Mouse (Mus musculus) mammary gland, adult 2 months (tissue): ENCODE results near the gene Spns1. TPM values are rescaled to one million over a fixed set of nuclear protein-coding genes. Genes with fewer than 3 reads are reported as not detected.

Experiments
- polyA plus RNA-seq: library from polyadenylated mRNA; depleted of rRNA; stranded (reverse); fragments of >200 nt; gene quantifications from 2 replicates; pipeline ENCODE4 v1.2.3, GENCODE M21; 2012; ENCODE audit warnings: low replicate concordance; rRNA removed

Spns1 gene
- 135 and 254 TPM in 2 replicates for polyA plus RNA-seq

DNA sequence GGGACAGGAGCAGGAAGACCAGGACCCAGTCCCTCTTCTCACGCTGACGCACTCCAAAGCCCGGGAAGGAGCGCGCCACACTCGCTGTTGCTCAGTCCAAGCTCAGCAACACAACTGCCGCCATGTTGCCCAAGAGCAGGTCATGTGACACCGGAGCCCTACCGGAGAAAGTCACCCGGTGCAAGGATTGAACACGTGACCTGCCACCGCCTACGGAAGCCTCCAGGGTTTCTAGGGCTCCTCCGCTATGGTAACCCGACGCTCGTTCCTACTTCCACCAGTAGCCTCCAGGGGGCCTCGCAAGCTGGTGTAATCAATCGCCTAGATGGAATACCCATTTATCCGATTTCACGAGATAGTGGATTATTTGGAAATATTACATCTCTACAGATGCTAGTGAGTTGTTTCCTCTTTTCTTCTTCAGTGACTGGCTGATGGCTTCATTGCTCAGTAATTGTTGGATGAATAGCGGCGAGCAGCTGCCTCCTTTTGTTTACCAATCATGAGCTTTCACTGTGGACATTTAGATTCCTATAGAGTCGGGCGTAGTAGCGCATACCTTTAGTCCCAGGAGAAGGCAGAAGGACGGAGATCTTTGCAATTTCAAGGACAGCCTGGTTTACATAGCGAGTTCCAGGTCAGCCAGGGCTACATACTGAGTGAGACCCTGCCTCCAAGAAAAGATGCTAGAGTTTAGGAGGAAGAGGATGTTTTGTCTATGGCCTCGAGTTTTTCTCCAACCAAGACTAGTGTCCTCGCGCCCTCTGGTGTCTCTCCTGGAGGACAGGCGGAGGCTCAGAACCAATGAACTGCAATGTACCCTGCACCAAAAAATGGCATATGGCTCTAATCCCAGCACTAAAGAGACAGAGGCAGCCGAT lies at the start of gene Spns1:
Spns1 (minus strand) TSS at position 173 of the 881 bp plus-strand sequence.

DNA sequence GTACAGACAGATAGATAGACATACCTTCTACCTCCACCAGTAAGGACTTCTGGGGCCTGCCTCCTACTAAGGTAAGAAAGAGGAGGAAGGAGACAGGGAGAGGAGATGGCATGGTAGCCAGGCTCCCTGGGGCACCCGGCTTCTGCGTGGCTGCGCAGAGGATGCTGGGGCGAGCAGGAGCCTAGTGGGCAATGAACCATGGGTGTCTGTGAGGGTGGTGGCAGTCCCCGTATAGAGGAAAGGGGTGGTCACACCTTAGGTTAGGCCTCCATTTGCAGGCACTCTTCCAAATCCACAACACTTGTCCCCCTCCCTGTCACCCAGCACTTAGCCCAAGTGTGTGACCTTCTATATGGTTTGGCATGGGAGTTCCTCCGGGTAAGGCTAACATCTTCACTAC lies 37.5 kb upstream of the Spns1 start, which contains the start of gene Cd19:
Cd19 (minus strand) TSS at position 165 of the 400 bp plus-strand sequence.

DNA sequence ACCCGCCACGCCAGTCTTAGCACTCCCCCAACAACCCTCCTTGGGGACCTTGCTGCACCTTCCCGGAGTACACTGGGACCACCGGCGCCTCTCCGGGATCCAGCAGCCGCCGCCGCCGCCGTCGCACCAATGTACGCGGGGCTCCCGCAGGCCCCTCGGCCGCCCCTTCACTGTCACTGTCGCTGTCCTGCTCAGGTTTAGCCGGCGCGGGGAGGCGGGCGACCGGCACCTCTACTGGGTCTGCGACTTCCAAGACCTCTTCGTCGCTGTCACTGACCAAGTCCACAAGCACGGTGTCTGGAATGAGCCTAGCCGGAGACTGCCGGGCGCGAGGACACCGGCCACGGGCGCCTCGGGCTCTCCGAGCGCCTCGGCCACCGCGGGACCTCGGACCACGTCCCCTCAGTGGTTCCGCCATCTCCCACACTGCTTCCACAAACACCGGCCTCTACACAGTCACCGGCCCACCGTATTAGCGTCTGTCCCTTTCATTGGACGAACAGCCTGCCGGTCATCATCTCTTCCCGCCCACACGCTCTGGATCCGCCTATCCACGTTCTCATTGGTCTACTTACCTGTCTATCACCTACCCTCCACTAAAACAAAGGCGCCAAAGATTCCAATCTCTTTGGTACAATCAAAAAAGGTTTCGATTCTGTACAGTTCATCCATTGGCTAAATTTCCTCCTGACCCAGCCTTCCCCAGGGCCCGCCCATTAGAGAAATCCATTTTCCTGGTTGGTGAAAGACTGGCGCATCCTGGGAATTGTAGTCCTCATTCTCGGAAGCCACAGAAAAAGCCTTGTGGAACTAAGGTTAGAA lies 19.3 kb upstream of the Spns1 start, which contains the start of gene Nfatc2ip:
Nfatc2ip (minus strand) TSS at position 440 of the 822 bp plus-strand sequence.

DNA sequence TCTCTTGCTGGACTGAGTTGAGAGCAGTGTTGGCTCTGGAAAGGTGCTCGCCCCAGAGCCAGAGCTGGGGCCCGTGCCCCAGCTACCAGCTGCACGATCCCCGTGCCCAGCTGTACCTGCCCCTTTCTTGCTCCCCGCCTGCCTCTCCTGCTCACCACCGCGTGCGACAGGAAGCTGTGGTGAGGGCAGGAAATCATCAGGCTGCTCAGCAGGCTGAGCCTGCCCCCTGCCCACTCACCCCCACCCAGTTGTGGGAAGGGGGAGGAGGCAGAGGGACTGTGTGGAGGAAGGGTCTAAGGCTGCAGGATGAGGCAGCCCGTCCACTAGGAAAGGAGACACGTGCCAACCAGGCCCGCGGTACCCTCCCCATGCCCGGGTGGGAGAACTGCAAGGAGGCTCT lies 7.9 kb downstream of the Spns1 start, which contains the start of gene Lat:
Lat (minus strand) TSS at position 178 of the 400 bp plus-strand sequence.

Other genes starting within 250 kb of the Spns1 start
- gene Xpo6, start 176.9 kb downstream of the Spns1 start, polyA plus RNA-seq: 187 and 195 TPM in 2 replicates
- 42.8 and 92.9 TPM in 2 replicates for gene Sbk1, start 104.8 kb downstream of the Spns1 start, polyA plus RNA-seq
- 93.8 and 276 TPM in 2 replicates for gene Lat, start 7.9 kb downstream of the Spns1 start, polyA plus RNA-seq
- 7.1 and 7.5 TPM in 2 replicates for gene Nfatc2ip, start 19.3 kb upstream of the Spns1 start, polyA plus RNA-seq
- 72.1 and 77.6 TPM in 2 replicates for gene Cd19, start 37.4 kb upstream of the Spns1 start, polyA plus RNA-seq
- 28.7 and 43.5 TPM in 2 replicates for gene Rabep2, start 51.3 kb upstream of the Spns1 start, polyA plus RNA-seq
- 2.1 and 8,579 TPM in 2 replicates for gene Atp2a1, start 85.7 kb upstream of the Spns1 start, polyA plus RNA-seq
- gene Sh2b1, start 98.0 kb upstream of the Spns1 start, polyA plus RNA-seq: 72.9 and 90.1 TPM in 2 replicates
- gene Tufm, start 109.9 kb upstream of the Spns1 start, polyA plus RNA-seq: 127 and 145 TPM in 2 replicates
- 133 and 391 TPM in 2 replicates for gene Atxn2l, start 126.0 kb upstream of the Spns1 start, polyA plus RNA-seq
- 90.1 and 104 TPM in 2 replicates for gene Eif3c, start 189.0 kb upstream of the Spns1 start, polyA plus RNA-seq
- 10.8 and 21.5 TPM in 2 replicates for gene Apobr, start 207.5 kb upstream of the Spns1 start, polyA plus RNA-seq
- 100 and 141 TPM in 2 replicates for gene Cln3, start 208.4 kb upstream of the Spns1 start, polyA plus RNA-seq
- gene Il27, start 217.5 kb upstream of the Spns1 start, polyA plus RNA-seq: 0.85 and 1.1 TPM in 2 replicates